ENCODE assay signal across 10 mouse cellular contexts in genomic region chr5:139355235-139355772, GRCm38 (mm10). TPM values are rescaled to one million over a fixed set of nuclear protein-coding genes. Genes with fewer than 3 reads are reported as not detected.
A peak's percentile ranks its signal among the peaks of the same experiment; 100 is the strongest.
DNase-seq lines count a peak whose midpoint lies in the region; ATAC-seq lines count a peak whose summit lies in the region.
"Had no signal": no experiment of that assay in that cellular context is flagged by ENCODE, and none has a peak within 500 bp of the region (broad histone marks: within the 10 kb centered on the region; RNA-seq: fewer than 3 reads in every experiment).

No protein-coding gene starts in this region.

- H3K4me3 ChIP-seq in kidney, embryonic 15.5 days (replicated peaks): no peak overlapping the region
- H3K4me3 ChIP-seq in liver, embryonic 16.5 days (ENCODE audit: low read depth, low read length): no peak overlapping the region
- H3K4me3 ChIP-seq: erythroblast, embryonic 14.5 days; neural tube, embryonic 13.5 days had no signal

- intact Hi-C loops in gastrocnemius, postnatal 36 days (cut with DNase I): loop anchor here (1.0 kb wide), 1 partner anchor 23 kb away; no protein-coding TSS in a partner anchor

- no peak overlapping the region for H3K4me2 ChIP-seq in kidney, embryonic 15.5 days
- H3K4me2 ChIP-seq in liver, embryonic 16.5 days (ENCODE audit: low read depth, low read length): no peak overlapping the region
- H3K4me2 ChIP-seq: neural tube, embryonic 13.5 days had no signal

- DNase-seq in A20 (ENCODE audit: low read depth, low spot score) (peak; percentile 62), NIH3T3 (ENCODE audit: low read depth) (peak; percentile 90)
- peak; percentile 94 to 96 for DNase-seq in cerebellum, postnatal 14 days
- peak; percentile 70 to 76 for DNase-seq in gastrocnemius, postnatal 36 days
- DNase-seq in ovary, postnatal 36 days (ENCODE audit: low spot score): peak; percentile 80
- peak; percentile 72 for DNase-seq in thymus, postnatal 25 days

- no peaks in the 10 kb centered on the region for H3K9me3 ChIP-seq in kidney, embryonic 15.5 days (replicated peaks)
- no peaks in the 10 kb centered on the region for H3K9me3 ChIP-seq in liver, embryonic 16.5 days (replicated peaks; ENCODE audit: control insufficient read depth, low read length)
- H3K9me3 ChIP-seq: neural tube, embryonic 13.5 days had no signal

- H3K27ac ChIP-seq in kidney, embryonic 15.5 days: no peak overlapping the region
- no peak overlapping the region for H3K27ac ChIP-seq in liver, embryonic 16.5 days (ENCODE audit: low read length)
- H3K27ac ChIP-seq: neural tube, embryonic 13.5 days had no signal

- ATAC-seq in kidney, embryonic 15.5 days (replicated peaks; ENCODE audit: low FRiP score): 0 out of 2 replicates have a peak, but pooled peaks have one; percentile 13
- peak; percentile 22; the same call in 1 of the 2 replicates for ATAC-seq in liver, embryonic 16.5 days (ENCODE audit: low read depth)

- WGBS in kidney, embryonic 15.5 days: 36% methylated on average over 19 of the region's 19 CpGs
- 32% methylated on average over 19 of the region's 19 CpGs for WGBS in liver, embryonic 16.5 days (ENCODE audit: insufficient replicate concordance)

- 0 out of 2 replicates have a peak, but pooled peaks cover 5% of the 10 kb centered on the region for H3K36me3 ChIP-seq in kidney, embryonic 15.5 days
- no peaks in the 10 kb centered on the region for H3K36me3 ChIP-seq in liver, embryonic 16.5 days (ENCODE audit: control insufficient read depth, insufficient read depth)
- H3K36me3 ChIP-seq: neural tube, embryonic 13.5 days had no signal

- peaks cover 20% of the 10 kb centered on the region for H3K4me1 ChIP-seq in kidney, embryonic 15.5 days
- H3K4me1 ChIP-seq in liver, embryonic 16.5 days (ENCODE audit: control insufficient read depth, low read depth, low read length): peaks cover 27% of the 10 kb centered on the region

- H3K27me3 ChIP-seq in kidney, embryonic 15.5 days: peaks cover 15% of the 10 kb centered on the region
- no peaks in the 10 kb centered on the region for H3K27me3 ChIP-seq in liver, embryonic 16.5 days (ENCODE audit: control insufficient read depth, insufficient read depth, low read depth, low read length)

- no peak overlapping the region for H3K9ac ChIP-seq in kidney, embryonic 15.5 days
- no peak overlapping the region for H3K9ac ChIP-seq in liver, embryonic 16.5 days (ENCODE audit: low read depth, low read length)
- H3K9ac ChIP-seq: neural tube, embryonic 13.5 days had no signal

RNA-seq across cellular contexts. Expression of gene Cyp2w1, which starts 2.9 kb away (rescaled TPM):
- total RNA-seq in gastrocnemius, postnatal 36 days (2021): not detected
- polyA plus RNA-seq in kidney, embryonic 15.5 days (2015; fragmentation: Nextera tagmentation; extraction: Ambion mirVana): 0.16 and 0.60 TPM in 2 replicates
- 0.42 TPM in 1 of 2 replicates, not detected in the other for polyA plus RNA-seq in liver, embryonic 16.5 days (2015; fragmentation: Nextera tagmentation; extraction: Ambion mirVana)
- polyA plus RNA-seq: neural tube, embryonic 13.5 days had no signal

RNA-seq across cellular contexts. Expression of gene Cox19, which starts 4.1 kb away (rescaled TPM):
- total RNA-seq in gastrocnemius, postnatal 36 days (2021): 10 to 100 TPM; 52.8 to 68.3 TPM
- polyA plus RNA-seq in kidney, embryonic 15.5 days (2015; fragmentation: Nextera tagmentation; extraction: Ambion mirVana): 96.2 and 102 TPM in 2 replicates
- polyA plus RNA-seq in liver, embryonic 16.5 days (2015; fragmentation: Nextera tagmentation; extraction: Ambion mirVana): 42.2 and 48.1 TPM in 2 replicates

RNA-seq across cellular contexts. Expression of gene Gpr146, which starts 22.2 kb away (rescaled TPM):
- 10 to 100 TPM; 25.3 to 30.4 TPM for total RNA-seq in gastrocnemius, postnatal 36 days (2021)
- 4.1 and 5.4 TPM in 2 replicates for polyA plus RNA-seq in kidney, embryonic 15.5 days (2015; fragmentation: Nextera tagmentation; extraction: Ambion mirVana)
- polyA plus RNA-seq in liver, embryonic 16.5 days (2015; fragmentation: Nextera tagmentation; extraction: Ambion mirVana): 20.6 and 24.1 TPM in 2 replicates

RNA-seq across cellular contexts. Expression of gene Adap1, which starts 29.9 kb away (rescaled TPM):
- total RNA-seq in gastrocnemius, postnatal 36 days (2021): 1 to 10 TPM; 1.6 to 1.7 TPM
- 2.1 and 2.2 TPM in 2 replicates for polyA plus RNA-seq in kidney, embryonic 15.5 days (2015; fragmentation: Nextera tagmentation; extraction: Ambion mirVana)
- 1.1 and 1.3 TPM in 2 replicates for polyA plus RNA-seq in liver, embryonic 16.5 days (2015; fragmentation: Nextera tagmentation; extraction: Ambion mirVana)

RNA-seq across cellular contexts. Expression of gene C130050O18Rik, which starts 49.8 kb away (rescaled TPM):
- total RNA-seq in gastrocnemius, postnatal 36 days (2021): under 1 TPM; 0.13 to 0.35 TPM
- polyA plus RNA-seq in kidney, embryonic 15.5 days (2015; fragmentation: Nextera tagmentation; extraction: Ambion mirVana): 0.60 and 1.2 TPM in 2 replicates
- polyA plus RNA-seq in liver, embryonic 16.5 days (2015; fragmentation: Nextera tagmentation; extraction: Ambion mirVana): 1.2 and 1.6 TPM in 2 replicates
- polyA plus RNA-seq: erythroblast, embryonic 14.5 days had no signal
